Mouse (Mus musculus) midbrain, embryonic 15.5 days (tissue): Measurements from ENCODE around the gene Lnx1. TPM values are rescaled to one million over a fixed set of nuclear protein-coding genes. Genes with fewer than 3 reads are reported as not detected.

Experiments
- ATAC-seq: fragments of 200-750 bp; cut with Nextera tagmentation; replicated peaks from 2 replicates; pipeline ENCODE4 v1.8.0; 2017; ENCODE audit warnings: moderate TSS enrichment
- H3K27ac ChIP-seq: fragments of 300-500 bp; sonication (generic); 2 replicates; pipeline ENCODE4 v1.5.1; 2015; ENCODE audit warnings: mild to moderate bottlenecking, inconsistent platforms
- H3K27me3 ChIP-seq: fragments of 300-500 bp; sonication (generic); replicated peaks from 2 replicates; pipeline ENCODE4 v1.6.1; 2015; ENCODE audit warnings: inconsistent platforms
- H3K36me3 ChIP-seq: fragments of 300-500 bp; sonication (generic); replicated peaks from 2 replicates; pipeline ENCODE4 v1.6.1; 2015; ENCODE audit warnings: inconsistent platforms
- H3K4me1 ChIP-seq: fragments of 300-500 bp; sonication (generic); 2 replicates; pipeline ENCODE4 v1.6.1; 2015; ENCODE audit warnings: inconsistent platforms
- H3K4me2 ChIP-seq: fragments of 300-500 bp; sonication (generic); 2 replicates; pipeline ENCODE4 v1.6.1; 2015; ENCODE audit warnings: inconsistent platforms, mild to moderate bottlenecking, moderate library complexity
- H3K4me3 ChIP-seq: fragments of 300-500 bp; sonication (generic); 2 replicates; pipeline ENCODE4 v1.5.1; 2015; ENCODE audit warnings: mild to moderate bottlenecking, inconsistent platforms
- H3K9ac ChIP-seq: fragments of 300-500 bp; sonication (generic); 2 replicates; pipeline ENCODE4 v1.6.1; 2015; ENCODE audit warnings: mild to moderate bottlenecking, inconsistent platforms
- H3K9me3 ChIP-seq: fragments of 300-500 bp; sonication (generic); 2 replicates; pipeline ENCODE4 v1.6.1; 2016; ENCODE audit warnings: inconsistent platforms
- WGBS: fragments of 180-500 bp; shearing (Covaris S2); methylation state at CpG from one replicate; pipeline ENCODE4 v1.1.7; 2015; ENCODE audit warnings: mixed read lengths; 5-methylcytosine and 5-hydroxymethylcytosine counted together
- polyA plus RNA-seq: library from polyadenylated mRNA; unstranded; fragments of >200 nt; fragmentation: Nextera tagmentation; extraction: Ambion mirVana; gene quantifications from 2 replicates; pipeline ENCODE4 v1.2.1, GENCODE M21; 2015

The Lnx1 gene
- polyA plus RNA-seq, 1 experiment from 2014 or later, result 15.8 TPM

DNA sequence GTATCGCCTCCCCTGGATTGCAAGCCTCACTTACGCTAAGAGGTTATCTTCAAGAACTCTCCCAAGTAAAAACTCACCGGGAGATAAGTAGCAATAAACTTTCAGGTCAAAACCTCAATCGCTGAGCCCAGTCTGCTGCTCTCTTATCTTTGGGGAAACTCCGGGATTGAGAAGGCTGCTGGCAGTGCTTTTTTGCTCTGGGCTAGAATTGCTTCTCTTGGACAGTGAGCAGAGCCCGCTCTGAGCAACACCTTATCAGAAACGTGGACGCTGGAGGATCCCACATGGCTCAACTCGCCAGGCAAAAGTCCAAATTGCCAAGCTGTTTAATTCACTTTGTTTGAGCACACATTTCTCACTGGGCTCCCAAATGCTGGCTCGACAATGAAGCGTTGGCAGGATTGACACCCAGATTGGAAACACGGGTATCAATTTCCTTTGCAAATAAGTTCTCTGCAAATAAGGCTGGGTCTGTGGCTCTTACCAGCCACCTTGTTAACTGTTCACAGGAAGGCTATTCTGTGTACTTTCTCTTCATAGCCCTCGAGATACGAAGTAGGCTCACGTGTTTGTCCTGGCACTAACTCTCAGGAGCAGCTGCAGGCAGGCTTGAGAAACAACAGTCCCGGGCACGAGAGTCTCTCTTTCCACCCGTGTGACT, 89.1 kb downstream of the Lnx1 start:
- 75% methylated on average over 18 of the region's 18 CpGs for WGBS
- no peaks in the 10 kb centered on the region for H3K36me3 ChIP-seq
- no peaks in the 10 kb centered on the region for H3K9me3 ChIP-seq
- H3K9ac ChIP-seq, result no peak overlapping the region
- no peak overlapping the region for H3K27ac ChIP-seq
- H3K4me1 ChIP-seq, result no peaks in the 10 kb centered on the region
- no peak for ATAC-seq
- H3K4me3 ChIP-seq, result no peak overlapping the region
- H3K4me2 ChIP-seq, result no peak overlapping the region
- H3K27me3 ChIP-seq, result no peaks in the 10 kb centered on the region

DNA sequence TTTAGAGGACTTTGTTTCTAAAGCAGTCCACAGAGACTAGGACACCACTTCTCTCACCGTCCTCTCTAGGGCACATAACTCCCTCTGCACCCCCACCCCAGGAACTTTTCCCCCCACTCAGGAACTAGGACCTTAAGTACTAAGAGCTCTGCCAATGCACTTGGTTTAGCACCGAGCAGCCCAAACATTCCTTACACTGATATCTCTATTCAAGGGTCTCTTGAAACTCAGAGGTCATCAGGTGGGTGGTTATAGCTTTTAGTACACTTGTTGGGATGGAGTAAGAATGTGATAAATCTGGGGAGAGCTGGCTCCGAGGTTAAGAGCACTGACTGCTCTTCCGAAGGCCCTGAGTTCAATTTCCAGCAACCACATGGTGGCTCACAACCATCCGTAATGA, 90.0 kb downstream of the Lnx1 start:
- 85% methylated on average over 5 of the region's 5 CpGs for WGBS
- no peak for ATAC-seq

DNA sequence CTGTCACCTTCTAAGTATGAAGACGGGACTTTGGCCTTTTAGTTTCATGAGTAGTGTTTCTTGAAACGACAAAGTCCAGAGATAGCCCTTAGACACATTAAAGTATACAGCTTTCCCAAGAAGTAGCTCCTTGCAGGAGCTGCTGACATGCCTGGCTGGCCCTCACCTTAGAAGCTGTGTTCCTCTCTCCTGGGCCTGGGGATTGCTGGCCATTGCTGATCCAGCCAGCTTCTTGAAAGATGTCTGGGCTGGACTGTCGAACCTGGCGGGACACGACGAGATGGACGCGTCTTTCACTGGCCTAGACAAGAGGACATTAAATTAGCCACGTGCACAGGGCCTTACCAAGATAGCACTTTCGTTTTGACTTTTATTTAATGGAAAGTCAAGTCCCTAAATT, 92.2 kb downstream of the Lnx1 start:
- H3K36me3 ChIP-seq, result no peaks in the 10 kb centered on the region
- no peak for ATAC-seq
- H3K9ac ChIP-seq, result no peak overlapping the region
- H3K4me1 ChIP-seq, result no peaks in the 10 kb centered on the region
- WGBS, result 91% methylated on average over 10 of the region's 10 CpGs
- H3K27me3 ChIP-seq, result no peaks in the 10 kb centered on the region
- H3K4me3 ChIP-seq, result no peak overlapping the region
- no peaks in the 10 kb centered on the region for H3K9me3 ChIP-seq
- no peak overlapping the region for H3K4me2 ChIP-seq
- no peak overlapping the region for H3K27ac ChIP-seq

More for the DNA sequence above, 90.0 kb downstream of the Lnx1 start:
- Histone ChIP-seq H3K27ac (no peak overlapping the region), H3K27me3 (no peaks in the 10 kb centered on the region), H3K4me1 (no peaks in the 10 kb centered on the region), H3K9me3 (no peaks in the 10 kb centered on the region), H3K36me3 (no peaks in the 10 kb centered on the region), H3K4me2 (no peak overlapping the region), H3K9ac (no peak overlapping the region), H3K4me3 (no peak overlapping the region)

DNA sequence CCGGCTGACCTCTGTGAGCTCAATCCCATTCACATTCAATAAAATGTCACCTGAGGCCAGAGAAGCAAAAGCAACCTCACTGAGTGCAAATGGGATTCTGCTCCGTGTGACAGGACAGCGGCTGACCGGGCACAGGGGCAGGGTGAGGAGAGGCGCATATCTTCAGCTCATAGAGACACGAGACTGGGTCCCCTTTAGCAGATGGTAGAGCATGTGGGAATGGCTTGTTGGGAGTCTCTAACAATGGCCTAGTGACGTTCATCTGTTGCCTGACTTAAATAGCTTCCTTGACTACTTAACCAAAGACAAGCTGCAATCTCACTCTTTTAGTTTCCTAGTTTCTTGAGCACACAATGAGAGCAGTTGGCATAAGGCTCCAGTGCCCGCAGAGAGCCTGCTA, 96.5 kb downstream of the Lnx1 start:
- no peak for ATAC-seq
- no peaks in the 10 kb centered on the region for H3K27me3 ChIP-seq
- H3K9ac ChIP-seq, result no peak overlapping the region
- no peaks in the 10 kb centered on the region for H3K36me3 ChIP-seq
- H3K4me2 ChIP-seq, result no peak overlapping the region
- H3K9me3 ChIP-seq, result no peaks in the 10 kb centered on the region
- no peak overlapping the region for H3K27ac ChIP-seq
- no peaks in the 10 kb centered on the region for H3K4me1 ChIP-seq
- no peak overlapping the region for H3K4me3 ChIP-seq
- 81% methylated on average over 8 of the region's 8 CpGs for WGBS

DNA sequence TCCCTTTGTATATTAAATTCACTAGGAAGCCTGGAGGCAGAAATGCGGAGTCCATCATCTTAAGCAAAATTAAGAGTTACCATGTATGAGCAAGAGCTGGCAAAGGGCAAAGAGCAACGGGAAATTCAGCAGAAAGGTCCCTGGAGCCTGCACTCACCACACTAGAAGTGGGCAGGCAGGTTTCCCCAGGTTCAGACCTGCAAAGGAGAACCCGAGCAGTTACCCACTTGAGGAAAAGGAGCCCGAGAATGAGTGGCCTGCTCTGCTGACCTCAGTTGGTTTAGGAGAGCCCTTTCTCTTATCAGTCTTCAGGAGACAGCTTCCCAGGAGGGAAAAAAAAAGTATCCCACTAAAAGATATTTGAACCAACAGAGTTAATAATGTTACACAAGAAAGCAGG, 99.4 kb downstream of the Lnx1 start:
- Histone ChIP-seq H3K27ac (no peak overlapping the region), H3K4me1 (no peaks in the 10 kb centered on the region), H3K27me3 (no peaks in the 10 kb centered on the region), H3K9ac (no peak overlapping the region), H3K36me3 (no peaks in the 10 kb centered on the region; the same call in 1 of the 2 replicates), H3K9me3 (no peaks in the 10 kb centered on the region), H3K4me2 (no peak overlapping the region), H3K4me3 (no peak overlapping the region)
- WGBS, result 92% methylated on average over 4 of the region's 4 CpGs
- no peak for ATAC-seq

DNA sequence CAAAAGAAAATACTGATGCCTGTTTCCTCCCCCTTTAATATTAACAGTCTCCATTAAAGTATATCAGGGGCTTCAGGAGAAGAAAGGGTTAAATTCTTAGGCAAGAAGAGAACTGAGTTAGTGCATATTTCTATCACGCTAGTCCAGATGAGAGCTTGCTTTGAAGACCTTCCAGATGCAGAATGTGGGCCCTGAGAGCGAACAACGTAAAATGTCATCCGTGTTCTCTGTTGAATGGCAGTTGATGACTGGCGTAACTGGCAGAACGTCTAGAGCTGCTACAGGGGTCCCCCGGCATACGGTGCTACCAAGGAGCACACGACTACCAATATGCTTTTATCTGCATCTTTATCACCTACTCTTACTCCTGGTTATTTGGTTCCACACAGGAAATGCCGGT, 100.3 kb downstream of the Lnx1 start:
- no peaks in the 10 kb centered on the region; the same call in 1 of the 2 replicates for H3K36me3 ChIP-seq
- no peak overlapping the region for H3K9ac ChIP-seq
- no peaks in the 10 kb centered on the region for H3K27me3 ChIP-seq
- H3K4me2 ChIP-seq, result no peak overlapping the region
- no peak for ATAC-seq
- no peaks in the 10 kb centered on the region for H3K9me3 ChIP-seq
- no peaks in the 10 kb centered on the region for H3K4me1 ChIP-seq
- H3K4me3 ChIP-seq, result no peak overlapping the region
- 88% methylated on average over 10 of the region's 10 CpGs for WGBS
- no peak overlapping the region for H3K27ac ChIP-seq

DNA sequence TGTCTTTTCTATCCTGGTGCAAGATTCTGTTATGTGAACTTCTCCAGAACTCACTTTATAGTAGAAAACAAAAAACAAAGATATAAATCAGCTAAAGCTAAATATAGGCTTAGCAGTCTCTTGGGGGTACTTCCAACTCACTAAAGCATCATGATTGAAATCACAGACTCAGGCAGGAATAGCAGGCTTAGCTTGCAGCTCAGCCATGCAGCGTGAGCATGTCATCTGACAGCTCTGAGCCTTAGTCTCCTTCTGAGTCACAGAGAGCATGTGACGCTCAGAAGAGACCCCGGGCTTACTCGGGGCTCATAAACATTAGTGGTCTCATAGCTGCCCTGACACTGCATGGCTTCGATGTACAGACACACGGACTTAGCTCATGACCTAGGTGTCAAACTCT, 100.7 kb downstream of the Lnx1 start:
- WGBS, result 85% methylated on average over 6 of the region's 6 CpGs
- no peak overlapping the region for H3K4me2 ChIP-seq
- no peaks in the 10 kb centered on the region for H3K27me3 ChIP-seq
- no peak overlapping the region for H3K9ac ChIP-seq
- H3K4me1 ChIP-seq, result no peaks in the 10 kb centered on the region
- H3K27ac ChIP-seq, result no peak overlapping the region
- H3K9me3 ChIP-seq, result no peaks in the 10 kb centered on the region
- no peak for ATAC-seq
- no peak overlapping the region for H3K4me3 ChIP-seq
- no peaks in the 10 kb centered on the region; the same call in 1 of the 2 replicates for H3K36me3 ChIP-seq

DNA sequence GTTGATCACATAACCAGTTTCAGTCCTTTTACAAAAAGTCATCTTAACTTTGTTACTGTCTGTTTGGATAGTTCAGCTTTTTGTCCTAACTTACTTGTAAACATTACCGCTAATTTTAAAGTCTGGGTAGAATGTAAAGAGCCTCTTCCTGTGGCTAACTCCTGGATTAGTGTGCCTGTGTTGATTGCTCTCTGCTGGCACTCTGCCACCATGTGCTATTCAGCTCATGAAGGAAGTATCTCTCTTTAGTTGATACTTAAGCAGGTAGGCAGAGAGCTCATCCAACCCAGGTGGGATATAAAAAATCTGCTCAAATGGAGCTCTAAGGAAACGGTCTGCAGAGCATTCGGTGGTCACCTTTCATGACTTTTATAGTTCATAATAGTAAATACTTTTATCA, 101.5 kb downstream of the Lnx1 start:
- Histone ChIP-seq H3K4me3 (no peak overlapping the region), H3K4me1 (no peaks in the 10 kb centered on the region), H3K4me2 (no peak overlapping the region), H3K9ac (no peak overlapping the region), H3K36me3 (peaks cover 6% of the 10 kb centered on the region; the same call in 1 of the 2 replicates), H3K27ac (no peak overlapping the region), H3K27me3 (no peaks in the 10 kb centered on the region), H3K9me3 (no peaks in the 10 kb centered on the region)
- ATAC-seq, result no peak
- WGBS, result 84% methylated on average over 3 of the region's 3 CpGs

DNA sequence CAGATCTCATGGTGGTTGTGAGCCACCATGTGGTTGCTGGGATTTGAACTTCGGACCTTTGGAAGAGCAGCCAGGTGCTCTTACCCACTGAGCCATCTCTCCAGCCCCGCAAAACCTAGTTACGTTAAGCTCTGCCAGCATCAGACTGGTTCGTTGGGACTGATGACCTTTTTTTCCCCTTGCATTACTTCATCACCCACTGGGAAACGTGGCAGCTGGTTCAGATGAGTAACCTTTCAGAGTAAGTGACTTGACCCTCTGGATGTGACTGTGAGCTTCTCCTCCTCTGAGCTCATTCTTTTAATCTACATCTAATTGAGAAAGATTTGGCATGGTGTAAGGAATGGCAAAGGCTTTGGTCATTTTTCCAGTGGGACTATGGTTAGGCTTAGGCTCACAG, 102.7 kb downstream of the Lnx1 start:
- no peaks in the 10 kb centered on the region for H3K27me3 ChIP-seq
- ATAC-seq, result no peak
- 79% methylated on average over 5 of the region's 5 CpGs for WGBS
- H3K9ac ChIP-seq, result no peak overlapping the region
- H3K4me3 ChIP-seq, result no peak overlapping the region
- no peaks in the 10 kb centered on the region for H3K9me3 ChIP-seq
- no peak overlapping the region for H3K27ac ChIP-seq
- no peaks in the 10 kb centered on the region for H3K4me1 ChIP-seq
- H3K4me2 ChIP-seq, result no peak overlapping the region
- peaks cover 8% of the 10 kb centered on the region; the same call in 1 of the 2 replicates for H3K36me3 ChIP-seq

DNA sequence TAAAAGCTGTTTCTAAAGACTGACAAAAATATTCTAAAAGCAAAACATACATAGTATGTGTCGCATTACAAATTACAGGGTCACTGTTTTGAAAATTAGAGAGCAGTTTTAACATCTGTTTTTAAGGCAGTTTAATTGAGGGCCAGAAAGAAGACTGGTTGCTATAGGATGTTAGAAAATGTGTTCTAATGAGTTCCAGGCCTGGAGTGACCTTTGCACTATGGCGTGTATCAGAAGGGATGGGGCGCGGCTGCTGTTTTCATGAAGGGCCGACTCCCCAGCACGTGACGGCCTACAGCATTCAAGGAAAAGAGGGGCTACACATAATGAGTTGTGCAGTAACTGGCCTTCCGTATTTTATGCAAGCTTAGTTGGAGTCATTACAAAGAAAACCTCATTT, 109.6 kb downstream of the Lnx1 start:
- H3K9ac ChIP-seq, result no peak overlapping the region
- no peak overlapping the region for H3K4me2 ChIP-seq
- no peaks in the 10 kb centered on the region for H3K4me1 ChIP-seq
- H3K27me3 ChIP-seq, result no peaks in the 10 kb centered on the region
- H3K36me3 ChIP-seq, result peaks cover 33% of the 10 kb centered on the region
- H3K27ac ChIP-seq, result no peak overlapping the region
- no peak overlapping the region for H3K4me3 ChIP-seq
- 88% methylated on average over 8 of the region's 8 CpGs for WGBS
- no peak for ATAC-seq
- H3K9me3 ChIP-seq, result no peaks in the 10 kb centered on the region

DNA sequence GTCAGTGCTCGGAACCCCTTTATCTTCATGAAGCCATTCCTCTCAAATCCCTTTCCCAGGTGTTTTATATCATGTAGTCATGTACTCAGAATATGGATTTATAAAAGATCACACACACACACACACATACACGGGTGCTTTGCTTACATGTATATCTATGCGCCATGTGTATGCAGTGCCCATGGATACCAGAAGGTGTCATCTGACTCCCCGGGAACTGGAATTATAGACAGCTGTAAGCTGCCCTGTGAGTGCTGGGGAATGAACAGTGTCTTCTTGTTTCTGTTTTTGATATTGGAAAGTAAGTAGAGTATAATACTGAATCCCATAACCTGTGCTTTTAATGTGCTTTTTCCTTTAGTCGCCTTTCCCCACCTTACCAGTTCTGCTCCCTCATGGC, 111.3 kb downstream of the Lnx1 start:
- no peak for ATAC-seq
- Histone ChIP-seq H3K27ac (no peak overlapping the region), H3K4me2 (no peak overlapping the region), H3K9ac (no peak overlapping the region), H3K4me1 (no peaks in the 10 kb centered on the region), H3K27me3 (no peaks in the 10 kb centered on the region), H3K36me3 (peaks cover 33% of the 10 kb centered on the region), H3K4me3 (no peak overlapping the region), H3K9me3 (no peaks in the 10 kb centered on the region)
- WGBS, result 94% methylated on average over 5 of the region's 5 CpGs

DNA sequence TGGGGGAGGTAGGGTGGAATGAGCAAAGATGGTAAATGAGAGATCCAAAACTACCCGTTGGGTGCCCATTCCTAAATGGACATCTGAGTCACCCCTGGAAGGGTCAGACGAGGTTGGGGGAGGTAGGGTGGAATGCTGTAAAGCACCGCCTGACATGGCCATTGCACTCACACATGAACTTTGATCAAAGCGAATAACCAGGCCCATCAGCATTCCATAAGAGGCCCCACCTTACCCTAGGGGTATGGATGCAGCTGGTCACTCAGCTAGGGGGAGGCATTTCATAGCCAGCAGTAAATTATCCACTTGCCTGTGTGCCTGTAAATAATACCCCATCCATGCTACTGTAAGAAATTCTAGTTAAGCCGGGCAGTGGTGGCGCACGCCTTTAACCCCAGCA, 113.6 kb downstream of the Lnx1 start:
- H3K9me3 ChIP-seq, result no peaks in the 10 kb centered on the region
- no peak overlapping the region for H3K4me3 ChIP-seq
- no peak for ATAC-seq
- H3K36me3 ChIP-seq, result peaks cover 28% of the 10 kb centered on the region
- no peak overlapping the region for H3K4me2 ChIP-seq
- no peaks in the 10 kb centered on the region for H3K4me1 ChIP-seq
- no peaks in the 10 kb centered on the region for H3K27me3 ChIP-seq
- no peak overlapping the region for H3K9ac ChIP-seq
- 97% methylated on average over 7 of the region's 7 CpGs for WGBS
- H3K27ac ChIP-seq, result no peak overlapping the region

DNA sequence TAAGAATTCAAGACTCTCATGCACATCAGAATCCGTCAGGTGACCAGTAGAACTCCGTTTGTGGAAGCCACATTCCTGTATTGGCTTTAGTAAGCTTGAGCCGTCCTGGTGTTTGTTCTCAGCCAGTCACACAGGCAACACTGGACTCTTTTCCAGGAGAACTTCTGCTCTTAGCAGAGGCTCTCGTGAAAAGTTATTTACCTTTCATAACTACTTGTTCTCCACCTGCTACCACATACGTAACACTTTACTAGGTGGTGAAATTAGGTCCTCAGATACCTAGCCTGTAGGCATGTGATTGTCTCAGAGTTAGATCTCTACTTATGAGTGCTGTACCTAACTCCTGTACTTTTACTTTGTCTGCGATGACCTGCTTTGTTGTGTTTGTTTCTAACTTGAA, 130.9 kb downstream of the Lnx1 start:
- Histone ChIP-seq H3K27me3 (no peaks in the 10 kb centered on the region), H3K4me3 (no peak overlapping the region), H3K27ac (no peak overlapping the region), H3K4me1 (no peaks in the 10 kb centered on the region), H3K9ac (no peak overlapping the region), H3K4me2 (no peak overlapping the region), H3K9me3 (no peaks in the 10 kb centered on the region), H3K36me3 (peaks cover 10% of the 10 kb centered on the region)
- no peak for ATAC-seq
- WGBS, result 95% methylated on average over 6 of the region's 6 CpGs
